Mouse (Mus musculus) liver, adult 2 months (tissue): Measurements from ENCODE around the gene Psenen.

Source experiments
- CTCF ChIP-seq: fragments of 200-500 bp; IDR thresholded peaks from 2 replicates; pipeline ENCODE4 v1.5.1; 2011; ENCODE audit warnings: low read depth, low read length, control low read depth
- POLR2A ChIP-seq: fragments of 200-500 bp; IDR thresholded peaks from 2 replicates; pipeline ENCODE4 v1.6.1; 2011; ENCODE audit warnings: low read length, control low read depth; ENCODE audit not compliant: insufficient read depth; ENCODE audit errors: extremely low read depth

- no peak for TF ChIP-seq CTCF
- no peak for TF ChIP-seq POLR2A
Observed at GRCm38 (mm10) chr7:30560296-30560695, 3.1 kb downstream of the Psenen start.
